Mouse (Mus musculus): ENCODE results near the gene Wdr86. TPM values are rescaled to one million over a fixed set of nuclear protein-coding genes. Genes with fewer than 3 reads are reported as not detected.

Gene Wdr86
- polyA plus RNA-seq, 1 experiment from 2014 or later, result 43.9 TPM

DNA sequence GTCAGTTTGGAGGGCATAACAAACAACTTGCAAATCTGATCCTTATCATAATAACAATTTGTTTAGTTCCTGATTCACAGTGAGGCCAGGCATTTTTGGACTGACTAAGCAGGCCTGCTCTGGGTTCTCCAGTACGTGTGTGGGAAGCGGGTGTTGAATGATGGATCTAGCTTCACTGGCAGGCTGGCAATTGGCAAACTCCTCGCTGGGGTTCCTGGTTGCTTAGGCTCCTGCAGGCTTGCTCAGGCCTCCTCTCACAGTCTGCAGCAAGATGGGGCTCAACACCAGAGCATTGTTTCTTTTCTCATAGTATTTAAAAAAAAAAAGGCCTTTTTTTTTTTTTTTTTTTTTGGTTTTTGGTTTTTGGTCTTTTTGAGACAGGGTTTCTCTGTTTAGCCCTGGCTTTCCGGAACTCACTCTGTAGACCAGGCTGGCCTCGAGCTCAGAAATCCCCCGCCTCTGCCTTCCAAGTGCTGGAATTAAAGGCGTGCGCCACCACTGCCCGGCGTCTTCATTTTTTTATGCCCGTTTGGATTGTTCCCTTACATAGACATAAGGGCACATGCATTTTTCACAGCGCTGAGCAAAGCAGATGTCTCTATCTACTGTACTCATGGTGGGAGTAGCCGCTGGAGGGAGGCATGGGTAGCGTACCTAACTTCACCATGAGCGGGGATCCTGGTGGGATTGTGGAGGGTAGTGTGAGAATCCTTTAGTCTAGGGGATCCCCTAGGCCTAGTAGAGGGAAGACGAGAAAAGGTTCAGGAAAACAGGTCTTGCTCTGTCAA, 45.8 kb downstream of the Wdr86 start:
- ATAC-seq (ENCODE audit: insufficient read depth) (peak; percentile 62), DNase-seq (peak; percentile 70)
- Histone ChIP-seq H3K4me2 (peak overlapping the region; percentile 68), H3K4me3 (ENCODE audit: low read depth, low read length) (peak overlapping the region; percentile 27), H3K36me3 (ENCODE audit: insufficient read depth) (peaks cover 4% of the 10 kb centered on the region; the same call in 1 of the 2 replicates), H3K27me3 (ENCODE audit: insufficient read depth, low read length) (no peaks in the 10 kb centered on the region), H3K9ac (peak overlapping the region; percentile 65), H3K9me3 (ENCODE audit: low read depth, low read length) (no peaks in the 10 kb centered on the region), H3K4me1 (ENCODE audit: insufficient read depth) (0 out of 2 replicates have a peak, but pooled peaks cover 4% of the 10 kb centered on the region), H3K27ac (ENCODE audit: low read depth) (peak overlapping the region; percentile 98)
- TF ChIP-seq CTCF (IDR thresholded peaks at IDR 0.05; ENCODE audit: low read depth), result no peak
- WGBS, result 19% methylated on average over 16 of the region's 16 CpGs

DNA sequence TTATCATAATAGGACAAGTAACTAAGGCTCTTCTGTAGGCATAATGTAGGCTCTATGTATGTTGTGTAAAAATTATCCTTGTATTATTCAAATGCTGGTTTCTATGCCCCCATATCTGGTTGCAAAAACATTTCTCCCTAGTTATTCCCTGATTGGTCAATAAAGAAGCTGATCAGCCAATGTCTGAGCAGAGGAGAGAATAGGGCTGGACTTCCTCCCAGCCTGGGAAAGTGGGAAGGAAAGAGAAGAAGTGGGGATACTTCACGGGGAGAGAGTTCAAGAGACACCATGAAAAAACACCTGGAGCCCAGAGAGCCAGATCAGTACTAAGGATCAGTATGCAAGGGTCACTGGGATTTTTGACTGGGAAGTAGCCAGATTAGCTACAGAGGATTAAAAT, 49.1 kb downstream of the Wdr86 start:
- WGBS, result 50% methylated on average over 1 of the region's 1 CpGs
- no peak for TF ChIP-seq CTCF (IDR thresholded peaks at IDR 0.05; ENCODE audit: low read depth)
- Histone ChIP-seq H3K9me3 (ENCODE audit: low read depth, low read length) (no peaks in the 10 kb centered on the region), H3K4me1 (ENCODE audit: insufficient read depth) (no peaks in the 10 kb centered on the region), H3K36me3 (ENCODE audit: insufficient read depth) (no peaks in the 10 kb centered on the region), H3K27me3 (ENCODE audit: insufficient read depth, low read length) (no peaks in the 10 kb centered on the region), H3K4me3 (ENCODE audit: low read depth, low read length) (no peak overlapping the region), H3K9ac (no peak overlapping the region), H3K27ac (ENCODE audit: low read depth) (no peak overlapping the region), H3K4me2 (no peak overlapping the region)
- DNase-seq (no peak), ATAC-seq (ENCODE audit: insufficient read depth) (no peak)

DNA sequence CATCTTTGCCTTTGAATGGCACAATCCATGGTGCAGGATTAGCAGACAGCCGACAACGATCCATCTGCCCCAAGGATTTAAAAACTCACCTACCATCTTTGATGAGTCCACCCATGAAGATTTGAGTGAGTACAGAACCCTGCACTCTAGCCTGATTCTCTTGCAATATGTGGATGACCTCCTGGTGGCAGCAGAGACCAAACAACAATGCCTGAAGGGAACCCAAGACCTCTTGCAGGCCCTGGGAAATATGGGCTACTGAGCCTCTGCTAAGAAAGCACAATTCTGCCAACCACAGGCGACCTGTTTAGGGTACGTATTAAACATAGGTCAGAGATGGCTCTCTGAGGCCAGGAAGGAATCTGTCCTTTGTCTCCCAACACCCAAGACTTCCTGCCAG, 56.3 kb downstream of the Wdr86 start:
- Histone ChIP-seq H3K4me2 (no peak overlapping the region), H3K4me1 (ENCODE audit: insufficient read depth) (no peaks in the 10 kb centered on the region), H3K9ac (no peak overlapping the region), H3K9me3 (ENCODE audit: low read depth, low read length) (no peaks in the 10 kb centered on the region), H3K4me3 (ENCODE audit: low read depth, low read length) (no peak overlapping the region), H3K27me3 (ENCODE audit: insufficient read depth, low read length) (no peaks in the 10 kb centered on the region), H3K36me3 (ENCODE audit: insufficient read depth) (no peaks in the 10 kb centered on the region), H3K27ac (ENCODE audit: low read depth) (no peak overlapping the region)
- DNase-seq (peak; percentile 88), ATAC-seq (ENCODE audit: insufficient read depth) (peak; percentile 63; the same call in 1 of the 2 replicates)
- 20% methylated on average over 4 of the region's 4 CpGs for WGBS
- TF ChIP-seq CTCF (IDR thresholded peaks at IDR 0.05; ENCODE audit: low read depth), result peak; percentile 87

Other genes with a start within 250 kb of the Wdr86 start
- 0.07 TPM in 2 replicates for gene Gbx1, start 203.5 kb downstream of the Wdr86 start, polyA plus RNA-seq (2014; fragmentation: Nextera tagmentation; extraction: Ambion mirVana)
- 0.29 and 0.42 TPM in 2 replicates for gene Asb10, start 189.7 kb downstream of the Wdr86 start, polyA plus RNA-seq (2014; fragmentation: Nextera tagmentation; extraction: Ambion mirVana)
- not detected in 2 replicates for gene 4931409K22Rik, start 173.9 kb downstream of the Wdr86 start, polyA plus RNA-seq (2014; fragmentation: Nextera tagmentation; extraction: Ambion mirVana)
- gene Abcf2, start 153.3 kb downstream of the Wdr86 start, polyA plus RNA-seq (2014; fragmentation: Nextera tagmentation; extraction: Ambion mirVana), result 119 and 120 TPM in 2 replicates
- 12.2 and 14.2 TPM in 2 replicates for gene Chpf2, start 144.0 kb downstream of the Wdr86 start, polyA plus RNA-seq (2014; fragmentation: Nextera tagmentation; extraction: Ambion mirVana)
- 37.2 and 39.1 TPM in 2 replicates for gene Smarcd3, start 106.3 kb downstream of the Wdr86 start, polyA plus RNA-seq (2014; fragmentation: Nextera tagmentation; extraction: Ambion mirVana)
- gene Nub1, start 45.2 kb downstream of the Wdr86 start, polyA plus RNA-seq (2014; fragmentation: Nextera tagmentation; extraction: Ambion mirVana), result 31.6 and 34.1 TPM in 2 replicates
- 1.8 and 2.3 TPM in 2 replicates for gene Crygn, start 27.3 kb upstream of the Wdr86 start, polyA plus RNA-seq (2014; fragmentation: Nextera tagmentation; extraction: Ambion mirVana)
- gene Rheb, start 111.9 kb upstream of the Wdr86 start, polyA plus RNA-seq (2014; fragmentation: Nextera tagmentation; extraction: Ambion mirVana), result 196 and 198 TPM in 2 replicates